Mouse (Mus musculus): Measurements from ENCODE around the gene Zfp3. TPM values are rescaled to one million over a fixed set of nuclear protein-coding genes. Genes with fewer than 3 reads are reported as not detected.
A peak's percentile ranks its signal among the peaks of the same experiment; 100 is the strongest.

Gene Zfp3
- 2.5 and 4.4 TPM in 2 replicates for polyA plus RNA-seq (2012; rRNA removed)
- polyA plus RNA-seq (2014; fragmentation: Nextera tagmentation; extraction: Ambion mirVana) = 5.9 and 7.3 TPM in 2 replicates

DNA sequence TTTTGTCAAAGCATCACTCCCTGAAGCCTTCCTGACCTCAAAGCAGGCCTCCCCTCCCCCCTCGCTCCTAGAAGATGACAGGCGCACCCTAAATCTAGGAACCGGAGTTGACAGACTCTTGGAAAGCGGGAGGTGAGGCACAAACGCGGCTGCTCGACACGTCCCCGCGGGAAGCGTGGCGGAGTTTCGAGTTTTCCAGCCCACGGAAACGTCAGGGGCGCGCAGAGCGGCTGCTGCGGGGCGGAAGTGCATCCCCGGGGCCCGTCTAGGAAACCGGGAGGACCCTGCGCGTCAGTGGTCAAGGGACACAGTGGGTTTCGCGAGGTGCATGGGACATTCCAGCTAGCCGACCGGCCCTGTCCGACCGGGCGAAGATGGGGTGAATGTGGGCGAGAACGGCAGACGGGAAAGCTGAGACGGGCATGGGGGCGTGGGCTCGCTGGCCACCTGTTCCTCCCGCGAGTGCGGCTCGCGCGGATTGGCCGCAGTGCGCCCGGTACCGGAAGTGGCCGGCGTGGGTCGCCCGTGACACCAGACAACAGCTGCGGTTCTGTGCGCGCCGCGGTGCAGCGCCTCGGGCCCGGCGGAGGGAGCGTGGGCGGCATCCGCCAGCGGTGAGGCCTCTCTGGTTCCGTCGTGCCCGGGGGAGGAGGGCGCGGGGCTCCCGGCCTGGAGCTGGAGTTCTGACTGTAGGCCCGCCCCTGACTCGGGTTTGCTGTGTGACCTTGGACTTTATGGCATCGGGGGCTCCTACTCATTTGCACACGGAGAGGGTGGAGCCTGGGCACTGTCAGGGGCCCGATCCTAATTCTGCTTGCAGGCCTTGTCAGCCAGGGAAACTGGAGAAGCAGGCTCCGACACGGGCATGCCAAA, at the start of gene Zfp3:
Zfp3 (plus strand) TSS at position 274 of the 873 bp plus-strand sequence.
- Histone ChIP-seq H3K9me3 (ENCODE audit: control insufficient read depth, low read length) (no peaks in the 10 kb centered on the region), H3K4me1 (ENCODE audit: control insufficient read depth, insufficient read depth, low read length) (0 out of 2 replicates have a peak, but pooled peaks cover 4% of the 10 kb centered on the region), H3K36me3 (ENCODE audit: control insufficient read depth, insufficient read depth, low read length) (no peaks in the 10 kb centered on the region), H3K4me2 (replicated peaks; ENCODE audit: low read depth, low read length, severe bottlenecking) (peak within 1 kb of the TSS; percentile 71), H3K9ac (ENCODE audit: low read depth, low read length, severe bottlenecking) (peak within 1 kb of the TSS; percentile 76), H3K4me3 (replicated peaks; ENCODE audit: low read length) (peak within 1 kb of the TSS; percentile 70), H3K27ac (replicated peaks; ENCODE audit: low read depth, low read length) (peak within 1 kb of the TSS; percentile 67), H3K27me3 (ENCODE audit: control insufficient read depth, insufficient read depth, low read length) (no peaks in the 10 kb centered on the region)
- DNase-seq (ENCODE audit: low spot score) = peak; percentile 51
- 0 out of 2 replicates have a peak, but pooled peaks have one; percentile 16 for TF ChIP-seq POLR2A (IDR thresholded peaks at IDR 0.05; ENCODE audit: borderline replicate concordance, extremely low read depth, insufficient read depth, insufficient read length)
- ATAC-seq (ENCODE audit: low FRiP score, low read depth) = peak; percentile 85
- under 1% methylated on average over 67 of the region's 78 CpGs for WGBS

GRCm38 (mm10) chr11:70715832-70716231, 48.2 kb upstream of the Zfp3 start:
- Histone ChIP-seq H3K9ac (ENCODE audit: low read depth, low read length, severe bottlenecking) (no peak overlapping the region), H3K4me3 (replicated peaks; ENCODE audit: low read length) (no peak overlapping the region), H3K9me3 (ENCODE audit: control insufficient read depth, low read length) (no peaks in the 10 kb centered on the region), H3K4me2 (replicated peaks; ENCODE audit: low read depth, low read length, severe bottlenecking) (no peak overlapping the region), H3K27me3 (ENCODE audit: control insufficient read depth, insufficient read depth, low read length) (no peaks in the 10 kb centered on the region), H3K4me1 (ENCODE audit: control insufficient read depth, insufficient read depth, low read length) (no peaks in the 10 kb centered on the region), H3K27ac (replicated peaks; ENCODE audit: low read depth, low read length) (no peak overlapping the region), H3K36me3 (ENCODE audit: control insufficient read depth, insufficient read depth, low read length) (peaks cover 83% of the 10 kb centered on the region)
- TF ChIP-seq POLR2A (IDR thresholded peaks at IDR 0.05; ENCODE audit: borderline replicate concordance, extremely low read depth, insufficient read depth, insufficient read length) = no peak
- no peak for ATAC-seq (ENCODE audit: low FRiP score, low read depth)
- 90% methylated on average over 6 of the region's 6 CpGs for WGBS
- no peak for DNase-seq (ENCODE audit: low spot score)

GRCm38 (mm10) chr11:70718481-70718880, 45.5 kb upstream of the Zfp3 start:
- H3K4me3 ChIP-seq (replicated peaks; ENCODE audit: low read length) = no peak overlapping the region
- H3K9me3 ChIP-seq (ENCODE audit: control insufficient read depth, low read length) = no peaks in the 10 kb centered on the region
- ATAC-seq (ENCODE audit: low FRiP score, low read depth) = no peak
- no peak overlapping the region for H3K27ac ChIP-seq (replicated peaks; ENCODE audit: low read depth, low read length)
- H3K27me3 ChIP-seq (ENCODE audit: control insufficient read depth, insufficient read depth, low read length) = no peaks in the 10 kb centered on the region
- no peak for TF ChIP-seq POLR2A (IDR thresholded peaks at IDR 0.05; ENCODE audit: borderline replicate concordance, extremely low read depth, insufficient read depth, insufficient read length)
- WGBS = 84% methylated on average over 5 of the region's 5 CpGs
- peaks cover 80% of the 10 kb centered on the region for H3K36me3 ChIP-seq (ENCODE audit: control insufficient read depth, insufficient read depth, low read length)
- DNase-seq (ENCODE audit: low spot score) = no peak
- H3K4me1 ChIP-seq (ENCODE audit: control insufficient read depth, insufficient read depth, low read length) = no peaks in the 10 kb centered on the region
- H3K4me2 ChIP-seq (replicated peaks; ENCODE audit: low read depth, low read length, severe bottlenecking) = no peak overlapping the region
- no peak overlapping the region for H3K9ac ChIP-seq (ENCODE audit: low read depth, low read length, severe bottlenecking)

- TF ChIP-seq POLR2A (IDR thresholded peaks at IDR 0.05; ENCODE audit: borderline replicate concordance, extremely low read depth, insufficient read depth, insufficient read length) = no peak
- Histone ChIP-seq H3K4me2 (replicated peaks; ENCODE audit: low read depth, low read length, severe bottlenecking) (no peak overlapping the region), H3K27ac (replicated peaks; ENCODE audit: low read depth, low read length) (no peak overlapping the region), H3K9ac (ENCODE audit: low read depth, low read length, severe bottlenecking) (no peak overlapping the region), H3K36me3 (ENCODE audit: control insufficient read depth, insufficient read depth, low read length) (peaks cover 88% of the 10 kb centered on the region), H3K4me3 (replicated peaks; ENCODE audit: low read length) (no peak overlapping the region), H3K9me3 (ENCODE audit: control insufficient read depth, low read length) (no peaks in the 10 kb centered on the region), H3K27me3 (ENCODE audit: control insufficient read depth, insufficient read depth, low read length) (no peaks in the 10 kb centered on the region), H3K4me1 (ENCODE audit: control insufficient read depth, insufficient read depth, low read length) (no peaks in the 10 kb centered on the region)
- DNase-seq (ENCODE audit: low spot score) (no peak), ATAC-seq (ENCODE audit: low FRiP score, low read depth) (no peak; the same call in 1 of the 2 replicates)
- WGBS = 83% methylated on average over 3 of the region's 3 CpGs
Observed at GRCm38 (mm10) chr11:70720567-70720966, 43.4 kb upstream of the Zfp3 start.

- no peak overlapping the region for H3K4me2 ChIP-seq (replicated peaks; ENCODE audit: low read depth, low read length, severe bottlenecking)
- no peaks in the 10 kb centered on the region for H3K27me3 ChIP-seq (ENCODE audit: control insufficient read depth, insufficient read depth, low read length)
- no peak for TF ChIP-seq POLR2A (IDR thresholded peaks at IDR 0.05; ENCODE audit: borderline replicate concordance, extremely low read depth, insufficient read depth, insufficient read length)
- H3K27ac ChIP-seq (replicated peaks; ENCODE audit: low read depth, low read length) = no peak overlapping the region
- no peaks in the 10 kb centered on the region for H3K9me3 ChIP-seq (ENCODE audit: control insufficient read depth, low read length)
- DNase-seq (ENCODE audit: low spot score) = no peak
- peaks cover 91% of the 10 kb centered on the region for H3K36me3 ChIP-seq (ENCODE audit: control insufficient read depth, insufficient read depth, low read length)
- 98% methylated on average over 3 of the region's 3 CpGs for whole genome bisulfite sequencing
- ATAC-seq (ENCODE audit: low FRiP score, low read depth) = no peak
- no peak overlapping the region for H3K9ac ChIP-seq (ENCODE audit: low read depth, low read length, severe bottlenecking)
- no peak overlapping the region for H3K4me3 ChIP-seq (replicated peaks; ENCODE audit: low read length)
- no peaks in the 10 kb centered on the region for H3K4me1 ChIP-seq (ENCODE audit: control insufficient read depth, insufficient read depth, low read length)
Observed at GRCm38 (mm10) chr11:70721072-70721471, 42.9 kb upstream of the Zfp3 start.
